Mouse (Mus musculus) MEL (cell line): ENCODE measurements around the gene Stk36. TPM values are rescaled to one million over a fixed set of nuclear protein-coding genes. Genes with fewer than 3 reads are reported as not detected.

Experiments
- DNase-seq: peaks from one replicate; pipeline ENCODE4 v3.0.0; 2011; ENCODE audit warnings: low read depth, low spot score
- H3K27ac ChIP-seq: 2 replicates; pipeline ENCODE4 v1.5.1; 2012; ENCODE audit warnings: low read depth, mild to moderate bottlenecking, control low read depth, low read length, moderate library complexity; ENCODE audit not compliant: control insufficient read depth
- H3K27me3 ChIP-seq, 2 experiments: fragments of 150-350 bp in 1 of 2; sonication (generic) in 1 of 2; 2 replicates each; pipeline ENCODE4 v1.6.1; 2012; ENCODE audit warnings: low read length in 2 of 2, mild to moderate bottlenecking in 2 of 2, improper control_type of control experiment in 1 of 2, moderate library complexity in 1 of 2; ENCODE audit not compliant: insufficient read depth in 2 of 2, control insufficient read depth in 1 of 2
- H3K36me3 ChIP-seq, 2 experiments: 2 replicates each; pipeline ENCODE4 v1.6.1; 2012 to 2014; ENCODE audit warnings: low read length in 2 of 2, improper control_type of control experiment in 1 of 2, inconsistent platforms in 1 of 2, mild to moderate bottlenecking in 1 of 2; ENCODE audit not compliant: insufficient read depth in 2 of 2, control insufficient read depth in 1 of 2
- H3K4me1 ChIP-seq, 2 experiments: fragments of 150-350 bp in 1 of 2; sonication (generic) in 1 of 2; 2 replicates each; pipeline ENCODE4 v1.6.1; 2012; ENCODE audit warnings: low read length in 2 of 2, improper control_type of control experiment in 1 of 2, mild to moderate bottlenecking in 1 of 2; ENCODE audit not compliant: insufficient read depth in 2 of 2, control insufficient read depth in 1 of 2
- H3K4me3 ChIP-seq, 2 experiments: fragments of 150-350 bp in 1 of 2; sonication (generic) in 1 of 2; 2 replicates each; pipeline ENCODE4 v1.5.1; 2012; ENCODE audit warnings: low read depth in 2 of 2, low read length in 2 of 2, mild to moderate bottlenecking in 2 of 2, moderate library complexity in 2 of 2, control low read depth in 1 of 2, improper control_type of control experiment in 1 of 2; ENCODE audit not compliant: control insufficient read depth in 1 of 2, insufficient read depth in 1 of 2
- H3K79me2 ChIP-seq: 2 replicates; pipeline ENCODE4 v1.6.1; 2012; ENCODE audit warnings: mild to moderate bottlenecking, low read length, moderate library complexity; ENCODE audit not compliant: control insufficient read depth, poor library complexity, insufficient read depth
- H3K9ac ChIP-seq: 2 replicates; pipeline ENCODE4 v1.6.1; 2012; ENCODE audit warnings: low read depth, mild to moderate bottlenecking, control low read depth, low read length, moderate library complexity; ENCODE audit not compliant: control insufficient read depth, poor library complexity, severe bottlenecking
- H3K9me3 ChIP-seq: fragments of 150-350 bp; sonication (generic); replicated peaks from 2 replicates; pipeline ENCODE4 v1.6.1; 2012; ENCODE audit warnings: mild to moderate bottlenecking, low read length, improper control_type of control experiment, moderate library complexity; ENCODE audit not compliant: insufficient read depth
- BHLHE40 ChIP-seq: IDR thresholded peaks from 2 replicates; pipeline ENCODE4 v1.6.1; 2012; ENCODE audit warnings: low read depth, mild to moderate bottlenecking, inconsistent platforms, low read length, improper control_type of control experiment, borderline replicate concordance
- CTCF ChIP-seq, 3 experiments: IDR thresholded peaks in 2 of 3; conservative IDR thresholded peaks in 1 of 3; 2 replicates each; pipeline ENCODE4 v1.5.1; 2011 to 2012; ENCODE audit warnings: low read length in 3 of 3, low read depth in 2 of 3, mild to moderate bottlenecking in 2 of 3, improper control_type of control experiment in 1 of 3, inconsistent platforms in 1 of 3, mixed read lengths in 1 of 3, moderate library complexity in 1 of 3; ENCODE audit not compliant: control insufficient read depth in 1 of 3, insufficient read depth in 1 of 3, poor library complexity in 1 of 3, severe bottlenecking in 1 of 3
- E2F4 ChIP-seq: IDR thresholded peaks from 2 replicates; pipeline ENCODE4 v1.6.1; 2011; ENCODE audit warnings: low read depth, low read length, improper control_type of control experiment, borderline replicate concordance
- ETS1 ChIP-seq: IDR thresholded peaks from 2 replicates; pipeline ENCODE4 v1.6.1; 2012; ENCODE audit warnings: low read depth, mild to moderate bottlenecking, inconsistent platforms, low read length, improper control_type of control experiment, moderate library complexity
- GATA1 ChIP-seq: IDR thresholded peaks from 2 replicates; pipeline ENCODE4 v1.6.1; 2011; ENCODE audit warnings: low read depth, low read length, improper control_type of control experiment
- HCFC1 ChIP-seq: IDR thresholded peaks from 2 replicates; pipeline ENCODE4 v1.6.1; 2012; ENCODE audit warnings: low read depth, mild to moderate bottlenecking, inconsistent platforms, low read length, improper control_type of control experiment, moderate library complexity
- JUND ChIP-seq: IDR thresholded peaks from 2 replicates; pipeline ENCODE4 v1.6.1; 2011; ENCODE audit warnings: low read depth, mild to moderate bottlenecking, improper control_type of control experiment, low read length
- KAT2A ChIP-seq: conservative IDR thresholded peaks from 2 replicates; pipeline ENCODE4 v1.6.1; 2012; ENCODE audit warnings: low read depth, low read length, improper control_type of control experiment, inconsistent platforms
- MAX ChIP-seq: IDR thresholded peaks from 2 replicates; pipeline ENCODE4 v1.6.1; 2011; ENCODE audit warnings: low read length, improper control_type of control experiment
- MAZ ChIP-seq: IDR thresholded peaks from 2 replicates; pipeline ENCODE4 v1.6.1; 2012; ENCODE audit warnings: low read depth, mild to moderate bottlenecking, inconsistent platforms, low read length, improper control_type of control experiment
- MEF2A ChIP-seq: IDR thresholded peaks from 2 replicates; pipeline ENCODE4 v1.6.1; 2014; ENCODE audit warnings: low read depth, mild to moderate bottlenecking, inconsistent platforms, low read length, improper control_type of control experiment; ENCODE audit not compliant: poor library complexity, insufficient replicate concordance, severe bottlenecking; ENCODE audit errors: extremely low read depth
- MYB ChIP-seq: IDR thresholded peaks from 2 replicates; pipeline ENCODE4 v1.6.1; 2011; ENCODE audit warnings: mild to moderate bottlenecking, low read depth, low read length, improper control_type of control experiment
- NELFE ChIP-seq: IDR thresholded peaks from 2 replicates; pipeline ENCODE4 v1.6.1; 2011; ENCODE audit warnings: low read depth, low read length, improper control_type of control experiment
- NRF1 ChIP-seq: IDR thresholded peaks from 2 replicates; pipeline ENCODE4 v1.6.1; 2014; ENCODE audit warnings: low read depth, mild to moderate bottlenecking, inconsistent platforms, low read length, improper control_type of control experiment, moderate library complexity; ENCODE audit not compliant: poor library complexity, insufficient read depth, severe bottlenecking
- POLR2AphosphoS2 ChIP-seq: IDR thresholded peaks from 2 replicates; pipeline ENCODE4 v1.6.1; 2011; ENCODE audit warnings: low read length, improper control_type of control experiment
- POLR2AphosphoS5 ChIP-seq: IDR thresholded peaks from 2 replicates; pipeline ENCODE4 v1.6.1; 2012; ENCODE audit warnings: low read depth, borderline replicate concordance, mild to moderate bottlenecking, inconsistent platforms, low read length, moderate library complexity, mixed read lengths
- RAD21 ChIP-seq: IDR thresholded peaks from 2 replicates; pipeline ENCODE4 v1.6.1; 2011; ENCODE audit warnings: mild to moderate bottlenecking, low read depth, low read length, improper control_type of control experiment
- SIN3A ChIP-seq: IDR thresholded peaks from 2 replicates; pipeline ENCODE4 v1.6.1; 2012; ENCODE audit warnings: low read length, improper control_type of control experiment, inconsistent platforms
- SMC3 ChIP-seq: IDR thresholded peaks from 2 replicates; pipeline ENCODE4 v1.6.1; 2011; ENCODE audit warnings: low read depth, low read length, improper control_type of control experiment
- UBTF ChIP-seq: IDR thresholded peaks from 2 replicates; pipeline ENCODE4 v1.6.1; 2012; ENCODE audit warnings: low read depth, mild to moderate bottlenecking, inconsistent platforms, low read length, improper control_type of control experiment, moderate library complexity, borderline replicate concordance; ENCODE audit not compliant: insufficient read depth
- USF1 ChIP-seq: IDR thresholded peaks from 2 replicates; pipeline ENCODE4 v1.6.1; 2014; ENCODE audit warnings: low read depth, mild to moderate bottlenecking, inconsistent platforms, low read length, improper control_type of control experiment, moderate library complexity
- USF2 ChIP-seq, 2 experiments: IDR thresholded peaks; 2 replicates each; pipeline ENCODE4 v1.6.1; 2011 to 2012; ENCODE audit warnings: improper control_type of control experiment in 2 of 2, low read length in 2 of 2, borderline replicate concordance in 1 of 2, inconsistent platforms in 1 of 2, low read depth in 1 of 2, mild to moderate bottlenecking in 1 of 2; ENCODE audit not compliant: insufficient read depth in 1 of 2
- ZKSCAN1 ChIP-seq: IDR thresholded peaks from 2 replicates; pipeline ENCODE4 v1.6.1; 2012; ENCODE audit warnings: low read depth, mild to moderate bottlenecking, inconsistent platforms, low read length, improper control_type of control experiment, moderate library complexity
- ZMIZ1 ChIP-seq: IDR thresholded peaks from 2 replicates; pipeline ENCODE4 v1.6.1; 2012; ENCODE audit warnings: low read depth, mild to moderate bottlenecking, inconsistent platforms, low read length, improper control_type of control experiment, moderate library complexity
- ZNF384 ChIP-seq: IDR thresholded peaks from 2 replicates; pipeline ENCODE4 v1.6.1; 2012; ENCODE audit warnings: low read depth, mild to moderate bottlenecking, inconsistent platforms, low read length, improper control_type of control experiment
- polyA plus RNA-seq, 2 experiments: library from polyadenylated mRNA; stranded (reverse) in 1 of 2; unstranded in 1 of 2; fragments of >175 nt in 1 of 2; fragments of >200 nt in 1 of 2; gene quantifications; 2 replicates each; pipeline versions ENCODE4 v1.2.1 to v1.2.4; 2012; ENCODE audit warnings: low replicate concordance in 2 of 2, low read depth in 1 of 2; ENCODE audit not compliant: insufficient read length in 2 of 2, insufficient read depth in 1 of 2, missing spikeins in 1 of 2
- total RNA-seq: library from RNA; depleted of rRNA; stranded (reverse); fragments of 300-350 nt; gene quantifications from 2 replicates; pipeline ENCODE4 v1.2.3, GENCODE M21; 2012

The Stk36 gene
- total and polyA plus RNA-seq, 3 experiments = 0.23 to 0.89 TPM; not detected in 1

- Histone ChIP-seq H3K27ac (no peak overlapping the region), H3K79me2 (no peaks in the 10 kb centered on the region), H3K9ac (no peak overlapping the region), H3K36me3 (no peaks in the 10 kb centered on the region), H3K27me3 (peaks cover 0 to 6% of the 10 kb centered on the region in 2 experiments; a peak in 2 of 4 replicates), H3K4me1 (no peaks in the 10 kb centered on the region), H3K9me3 (no peaks in the 10 kb centered on the region), H3K4me3 (no peak overlapping the region)
- no peak for TF ChIP-seq E2F4
- TF ChIP-seq ZNF384 = no peak
- TF ChIP-seq JUND = no peak
- TF ChIP-seq UBTF = no peak
- TF ChIP-seq MEF2A = no peak
- DNase-seq = no peak
Observed at GRCm38 (mm10) chr1:74628001-74628400, 26.8 kb downstream of the Stk36 start.

- no peaks in the 10 kb centered on the region for H3K79me2 ChIP-seq
- peaks cover 3 to 11% of the 10 kb centered on the region in 2 experiments; a peak in 3 of 4 replicates for H3K27me3 ChIP-seq
- no peak overlapping the region for H3K9ac ChIP-seq
- H3K4me1 ChIP-seq = no peaks in the 10 kb centered on the region
- no peak for DNase-seq
- TF ChIP-seq KAT2A (no peak), NRF1 (no peak), ETS1 (no peak), RAD21 (no peak), MAX (no peak), NELFE (no peak), ZKSCAN1 (no peak)
- H3K4me3 ChIP-seq = no peak overlapping the region
- no peaks in the 10 kb centered on the region for H3K36me3 ChIP-seq
- H3K27ac ChIP-seq = no peak overlapping the region
- H3K9me3 ChIP-seq = no peaks in the 10 kb centered on the region
Observed at GRCm38 (mm10) chr1:74632734-74633133, 31.5 kb downstream of the Stk36 start.

- Histone ChIP-seq H3K9me3 (no peaks in the 10 kb centered on the region), H3K4me3 (no peak overlapping the region), H3K79me2 (no peaks in the 10 kb centered on the region), H3K4me1 (no peaks in the 10 kb centered on the region), H3K9ac (no peak overlapping the region), H3K36me3 (no peaks in the 10 kb centered on the region), H3K27me3 (peaks cover 7 to 13% of the 10 kb centered on the region in 2 experiments), H3K27ac (no peak overlapping the region)
- no peak for DNase-seq
- TF ChIP-seq ZMIZ1 (no peak), GATA1 (no peak), MYB (no peak), RAD21 (no peak), POLR2AphosphoS2 (no peak), SIN3A (no peak), SMC3 (no peak), POLR2AphosphoS5 (no peak), MEF2A (no peak), ZKSCAN1 (no peak), USF2 (IDR thresholded peaks at IDR 0.05; ENCODE audit: borderline replicate concordance in 1 of 2, insufficient read depth in 1 of 2, low read depth in 1 of 2, low read length in 2 of 2) (no peak), CTCF (IDR thresholded peaks at IDR 0.05 in 2 of 3, conservative IDR thresholded peaks at IDR 0.05 in 1 of 3; ENCODE audit: control insufficient read depth in 1 of 3, insufficient read depth in 1 of 3, low read depth in 2 of 3, low read length in 3 of 3, poor library complexity in 1 of 3, severe bottlenecking in 1 of 3) (no peak), JUND (no peak), BHLHE40 (no peak), USF1 (no peak), MAZ (no peak), NRF1 (no peak), HCFC1 (no peak), NELFE (no peak)
Observed at GRCm38 (mm10) chr1:74643524-74643923, 42.3 kb downstream of the Stk36 start.
